ENCODE assay signal across 12 mouse cellular contexts in genomic region chr13:32492566-32492965, GRCm38 (mm10).
DNase-seq lines count a peak whose midpoint lies in the region; ATAC-seq and TF ChIP-seq lines count a peak whose summit lies in the region.
"Had no signal": no experiment of that assay in that cellular context is flagged by ENCODE, and none has a peak within 500 bp of the region (broad histone marks: within the 10 kb centered on the region; RNA-seq: fewer than 3 reads in every experiment).

No protein-coding gene starts in this region.

- no peak overlapping the region for H3K9ac ChIP-seq in embryonic facial prominence, embryonic 15.5 days
- H3K9ac ChIP-seq: hindbrain, embryonic 15.5 days; liver, postnatal 0 days; neural tube, embryonic 12.5 days had no signal

- H3K36me3 ChIP-seq in embryonic facial prominence, embryonic 15.5 days: no peaks in the 10 kb centered on the region
- H3K36me3 ChIP-seq: hindbrain, embryonic 15.5 days; neural tube, embryonic 12.5 days had no signal

- intact Hi-C loops in gastrocnemius, adult 2 months (cut with DNase I): loop anchor here (2.0 to 5.0 kb wide), 5 partner anchors 82 to 690 kb away; no protein-coding TSS in a partner anchor

- peak overlapping the region; percentile 36 for H3K4me2 ChIP-seq in embryonic facial prominence, embryonic 15.5 days (replicated peaks)
- H3K4me2 ChIP-seq: hindbrain, embryonic 15.5 days; neural tube, embryonic 12.5 days had no signal

- WGBS in embryonic facial prominence, embryonic 15.5 days: 30% methylated on average over 7 of the region's 7 CpGs

- peaks cover 19% of the 10 kb centered on the region for H3K4me1 ChIP-seq in embryonic facial prominence, embryonic 15.5 days
- H3K4me1 ChIP-seq: hindbrain, embryonic 15.5 days; neural tube, embryonic 12.5 days had no signal

- no peak; the same call in 1 of the 2 replicates for ATAC-seq in embryonic facial prominence, embryonic 15.5 days (ENCODE audit: insufficient number of reproducible peaks, low FRiP score, low TSS enrichment, low read depth)
- ATAC-seq: forebrain, embryonic 14.5 days; liver, postnatal 0 days had no signal

- H3K9me3 ChIP-seq in embryonic facial prominence, embryonic 15.5 days (replicated peaks): no peaks in the 10 kb centered on the region
- H3K9me3 ChIP-seq: hindbrain, embryonic 15.5 days; neural tube, embryonic 12.5 days had no signal

- 0 out of 2 replicates have a peak, but pooled peaks cover 2% of the 10 kb centered on the region for H3K27me3 ChIP-seq in embryonic facial prominence, embryonic 15.5 days
- H3K27me3 ChIP-seq: hindbrain, embryonic 15.5 days; neural tube, embryonic 12.5 days had no signal

- DNase-seq in gastrocnemius, adult 2 months: no peak
- DNase-seq in gastrocnemius, postnatal 10 days: no peak
- DNase-seq in layer of hippocampus, adult 2 months (ENCODE audit: low spot score in 2 of 2): no peak
- no peak for DNase-seq in layer of hippocampus, postnatal 14 days (ENCODE audit: low spot score in 2 of 2)
- peak; percentile 25 for DNase-seq in lung, postnatal 14 days
- DNase-seq in ovary, postnatal 36 days (ENCODE audit: low spot score): no peak
- no peak for DNase-seq in c-Kit-positive CD71-positive TER-119-positive erythroid progenitor cells, embryonic 14.5 days (ENCODE audit: low spot score)

- peak overlapping the region; percentile 58 for H3K4me3 ChIP-seq in gastrocnemius, adult 2 months
- H3K4me3 ChIP-seq in layer of hippocampus, adult 2 months: peak overlapping the region; percentile 42
- H3K4me3 ChIP-seq in embryonic facial prominence, embryonic 15.5 days (replicated peaks): no peak overlapping the region
- H3K4me3 ChIP-seq: hindbrain, embryonic 15.5 days; neural tube, embryonic 12.5 days had no signal

- H3K27ac ChIP-seq in gastrocnemius, adult 2 months: peak overlapping the region; percentile 62
- peak overlapping the region; percentile 33 for H3K27ac ChIP-seq in layer of hippocampus, adult 2 months
- peak overlapping the region; percentile 68 for H3K27ac ChIP-seq in embryonic facial prominence, embryonic 15.5 days (replicated peaks)
- H3K27ac ChIP-seq: hindbrain, embryonic 15.5 days; neural tube, embryonic 12.5 days had no signal

- TF ChIP-seq CTCF in gastrocnemius, adult 2 months (IDR thresholded peaks at IDR 0.05): no peak
- no peak for TF ChIP-seq CTCF in layer of hippocampus, adult 2 months (conservative IDR thresholded peaks at IDR 0.05)
